Mouse (Mus musculus) retina, embryonic 14.5 days (tissue): Measurements from ENCODE around the gene Sgcd.

Experiments used
- DNase-seq: peaks from one replicate; pipeline ENCODE4 v3.0.0-alpha.2; 2015; ENCODE audit warnings: low spot score

The Sgcd gene

GRCm38 (mm10) chr11:47276586-47276985 is 712.2 kb downstream of the Sgcd start:
- no peak for DNase-seq

GRCm38 (mm10) chr11:47268556-47268955 is 720.2 kb downstream of the Sgcd start:
- DNase-seq = no peak

GRCm38 (mm10) chr11:47264267-47264984 is 724.3 kb downstream of the Sgcd start:
- peak; percentile 16 for DNase-seq

GRCm38 (mm10) chr11:47250301-47250700 is 738.5 kb downstream of the Sgcd start:
- peak; percentile 75 for DNase-seq

DNA sequence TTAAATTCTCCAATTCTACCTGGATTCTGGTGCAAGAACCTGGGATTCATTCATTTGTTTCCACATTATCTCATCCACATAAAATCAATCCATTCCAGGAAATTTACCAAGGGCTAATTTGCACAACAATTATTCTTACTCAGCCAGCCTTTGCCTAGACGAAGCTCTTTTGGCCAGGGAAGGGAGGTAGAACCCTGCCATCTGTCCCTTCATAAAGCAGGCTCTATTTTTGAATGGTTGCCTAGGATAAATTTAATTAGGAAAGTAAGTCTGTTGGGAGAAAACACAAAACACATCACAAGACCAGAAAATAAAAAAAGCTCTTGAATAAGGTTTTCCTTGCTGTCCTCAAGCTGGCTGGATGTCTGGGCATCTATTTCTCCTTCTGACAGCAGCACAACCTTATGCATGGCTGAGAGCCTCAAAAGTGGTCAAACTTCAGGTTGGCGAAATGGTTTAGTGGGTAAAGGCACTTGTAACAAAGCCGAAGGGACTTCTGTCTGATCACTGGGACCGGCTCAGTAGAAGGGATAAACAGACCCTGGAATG is 740.4 kb downstream of the Sgcd start:
- DNase-seq = no peak

DNA sequence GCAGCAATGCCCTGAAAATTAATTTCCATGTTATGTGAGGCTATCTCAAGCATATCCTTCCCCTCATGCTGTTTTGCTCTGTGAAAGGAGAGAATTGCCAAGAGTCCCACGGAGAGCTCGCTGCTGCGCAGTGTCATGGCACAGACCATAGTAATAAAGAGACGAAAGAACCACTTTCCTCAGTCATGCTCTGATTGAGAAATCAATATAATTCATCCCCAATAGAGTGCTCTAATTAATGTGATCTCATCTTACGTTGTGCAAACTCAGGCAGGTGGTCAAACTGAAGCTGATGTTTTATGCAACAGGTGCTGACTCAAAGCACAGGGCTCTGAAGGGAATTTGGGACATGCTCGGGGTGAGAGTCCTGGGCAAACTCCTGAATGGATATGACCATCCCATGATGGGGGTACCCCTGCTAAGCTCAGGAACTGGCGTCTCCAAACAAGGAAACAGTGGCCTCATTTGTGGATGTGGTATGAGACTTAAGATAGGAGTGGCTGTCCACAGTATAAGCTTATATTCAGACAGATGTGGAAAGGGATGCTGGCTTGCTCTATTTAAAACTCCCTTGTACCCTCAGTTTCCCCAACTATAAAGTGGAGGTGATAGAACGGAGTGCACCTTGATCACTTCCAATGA is 740.9 kb downstream of the Sgcd start:
- no peak for DNase-seq

DNA sequence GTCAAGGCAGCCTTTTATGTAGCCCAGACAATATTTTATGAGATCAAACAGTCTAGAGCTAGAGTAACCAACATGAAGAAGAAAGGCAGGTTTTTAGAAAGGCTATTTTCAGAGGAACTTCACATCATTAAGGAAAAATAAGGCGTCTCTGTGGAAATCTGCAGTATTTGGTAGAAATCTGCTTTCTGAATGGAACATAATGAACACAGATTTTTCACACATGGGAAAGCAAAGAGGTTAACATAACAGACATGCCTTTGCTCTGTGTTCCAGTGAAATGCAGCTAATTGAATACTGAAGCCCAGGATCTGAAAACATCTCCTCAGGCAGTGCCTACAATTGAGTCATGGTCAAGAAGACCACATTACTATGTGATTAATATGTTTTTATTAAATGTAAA is 746.4 kb downstream of the Sgcd start:
- no peak for DNase-seq

GRCm38 (mm10) chr11:47228222-47228621 is 760.5 kb downstream of the Sgcd start:
- DNase-seq = no peak

DNA sequence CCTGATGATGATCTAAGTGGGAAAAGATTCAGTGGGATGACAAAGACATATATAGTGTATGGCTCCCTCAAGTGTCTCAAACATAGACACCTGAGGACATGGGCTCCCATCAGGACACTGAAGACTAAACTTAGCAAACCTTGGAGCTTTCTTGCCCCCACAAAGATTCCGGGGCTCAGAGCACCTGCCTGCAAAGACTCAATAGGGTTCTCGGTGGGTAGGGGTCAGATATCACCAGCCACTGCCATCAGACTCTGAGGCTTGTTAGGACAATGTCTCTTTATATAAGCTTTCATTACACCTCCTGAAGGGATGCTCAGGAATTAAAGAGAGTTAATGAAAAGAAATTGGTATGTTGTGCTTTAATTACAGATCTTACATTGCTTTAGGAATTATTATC is 764.6 kb downstream of the Sgcd start:
- DNase-seq = no peak

DNA sequence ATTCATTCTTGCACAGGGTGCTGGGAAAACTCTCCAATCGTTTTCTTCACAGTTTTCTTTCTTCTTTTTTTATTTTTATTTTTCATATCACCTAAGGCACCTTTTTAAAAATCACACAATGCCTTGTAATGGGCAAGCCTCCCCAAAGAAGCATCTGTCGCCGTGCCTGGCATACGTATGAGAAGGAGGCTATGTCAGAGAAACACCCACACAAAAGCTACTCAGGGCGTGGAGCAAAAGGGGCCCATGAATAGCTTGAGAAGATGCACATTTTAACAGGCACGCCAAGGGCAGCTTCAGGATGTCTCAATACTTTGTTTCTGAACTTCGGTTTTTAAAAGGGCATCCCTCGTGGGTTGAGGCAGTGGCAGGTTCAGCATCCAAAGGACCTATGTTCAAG is 777.2 kb downstream of the Sgcd start:
- DNase-seq = no peak

- DNase-seq = no peak
These were observed 782.3 kb downstream of the Sgcd start for GRCm38 (mm10) chr11:47206461-47206860.

- no peak for DNase-seq
These were observed 789.7 kb downstream of the Sgcd start for GRCm38 (mm10) chr11:47199106-47199505.

DNA sequence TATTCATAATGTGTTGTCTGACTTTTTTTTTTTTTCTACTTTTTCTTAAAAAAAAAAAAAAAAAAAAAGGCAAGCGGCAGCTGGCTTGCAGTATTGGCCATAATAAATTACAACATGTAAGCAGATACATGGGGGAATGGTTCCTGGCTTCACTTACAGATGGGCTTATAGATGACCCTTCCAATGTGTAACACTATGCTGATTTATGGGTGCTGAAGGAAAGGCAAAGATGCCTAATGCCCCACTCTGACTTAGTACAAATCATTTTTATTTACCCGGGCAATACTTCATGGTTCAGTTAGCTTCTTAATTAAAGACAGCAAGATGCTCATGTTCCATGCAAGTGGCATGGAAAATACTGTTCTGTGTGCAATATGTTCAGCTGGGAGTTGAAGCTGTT is 800.2 kb downstream of the Sgcd start:
- DNase-seq = no peak

- no peak for DNase-seq
These were observed 813.8 kb downstream of the Sgcd start for GRCm38 (mm10) chr11:47174977-47175376.

GRCm38 (mm10) chr11:47170926-47171625 is 817.7 kb downstream of the Sgcd start:
- no peak for DNase-seq

GRCm38 (mm10) chr11:47167376-47167775 is 821.4 kb downstream of the Sgcd start:
- no peak for DNase-seq

DNA sequence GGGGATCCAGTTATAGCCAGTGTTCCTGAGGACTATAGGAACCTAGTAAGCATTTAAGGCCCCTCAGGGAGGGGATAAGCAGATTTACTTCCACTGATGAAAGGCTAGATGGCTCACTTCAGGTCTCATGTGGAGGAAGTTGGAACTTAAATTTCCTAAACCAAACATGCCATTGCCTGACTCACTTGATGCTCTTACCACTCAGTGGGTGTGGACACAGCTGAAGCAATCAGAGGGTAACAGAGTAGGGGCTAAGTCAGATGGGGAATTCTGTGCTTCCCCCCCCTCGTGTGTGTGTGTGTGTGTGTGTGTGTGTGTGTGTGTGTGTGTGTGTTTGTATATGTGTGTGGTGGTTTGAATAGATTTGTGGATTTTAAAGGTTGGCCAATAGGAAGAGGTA is 830.7 kb downstream of the Sgcd start:
- DNase-seq = no peak

GRCm38 (mm10) chr11:47156730-47157693 is 831.8 kb downstream of the Sgcd start:
- DNase-seq = no peak

- no peak for DNase-seq
These were observed 833.8 kb downstream of the Sgcd start for GRCm38 (mm10) chr11:47154837-47155430.

DNA sequence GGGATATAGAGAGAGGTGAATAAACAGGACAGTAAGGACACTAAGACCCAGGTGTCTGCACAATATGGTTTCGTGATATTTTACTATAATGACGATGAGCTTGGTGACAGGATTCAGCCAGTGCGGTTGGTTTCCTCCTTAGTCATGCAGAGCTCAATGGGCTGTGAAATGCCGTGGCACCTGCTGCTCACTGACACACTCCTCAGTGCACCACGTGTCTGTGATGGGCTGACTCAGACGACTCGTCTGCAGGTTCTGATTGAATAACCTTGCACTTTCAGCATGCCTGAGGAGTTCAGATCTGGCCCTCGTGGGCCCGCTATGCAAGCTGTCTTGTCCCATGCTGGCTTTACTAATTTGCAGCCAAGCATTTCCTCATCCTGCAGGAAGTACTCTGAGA is 839.2 kb downstream of the Sgcd start:
- peak; percentile 23 for DNase-seq

DNA sequence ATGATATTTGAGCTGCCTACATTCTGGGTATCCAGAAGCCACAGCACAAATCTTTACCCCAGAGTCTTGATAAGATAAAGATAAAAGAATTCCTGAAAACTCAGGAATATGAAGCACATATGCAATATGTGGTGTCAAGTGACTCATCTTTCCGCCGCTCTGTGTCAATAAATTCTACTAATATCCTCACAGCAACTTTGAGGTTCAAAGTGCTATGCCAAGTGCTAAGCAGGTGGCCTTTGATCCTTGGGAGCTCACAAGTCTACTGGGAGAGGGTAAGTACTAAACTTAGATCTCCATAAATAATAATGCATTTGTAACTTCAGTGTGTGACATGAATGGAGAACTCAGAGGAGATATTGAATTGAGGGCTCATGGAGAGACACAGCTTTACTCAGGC is 848.9 kb downstream of the Sgcd start:
- no peak for DNase-seq
